Mouse (Mus musculus) kidney, adult 2 months (tissue): Measurements from ENCODE around the gene Glt28d2.

Experiments
- CTCF ChIP-seq: fragments of 200-500 bp; conservative IDR thresholded peaks from 2 replicates; pipeline ENCODE4 v1.5.1; 2011; ENCODE audit warnings: low read depth, mild to moderate bottlenecking, control low read depth, low read length, moderate library complexity, mixed read lengths; ENCODE audit not compliant: insufficient read depth, insufficient read length
- POLR2A ChIP-seq: fragments of 200-500 bp; IDR thresholded peaks from one replicate; pipeline ENCODE4 v1.6.1; 2011; ENCODE audit warnings: low read depth, low read length, control low read depth

- no peak for TF ChIP-seq CTCF
- no peak for TF ChIP-seq POLR2A
Measured at GRCm38 (mm10) chr3:85842881-85843218, 44.5 kb downstream of the Glt28d2 start.
